ENCODE assay signal across 8 mouse cellular contexts in the genomic region with DNA sequence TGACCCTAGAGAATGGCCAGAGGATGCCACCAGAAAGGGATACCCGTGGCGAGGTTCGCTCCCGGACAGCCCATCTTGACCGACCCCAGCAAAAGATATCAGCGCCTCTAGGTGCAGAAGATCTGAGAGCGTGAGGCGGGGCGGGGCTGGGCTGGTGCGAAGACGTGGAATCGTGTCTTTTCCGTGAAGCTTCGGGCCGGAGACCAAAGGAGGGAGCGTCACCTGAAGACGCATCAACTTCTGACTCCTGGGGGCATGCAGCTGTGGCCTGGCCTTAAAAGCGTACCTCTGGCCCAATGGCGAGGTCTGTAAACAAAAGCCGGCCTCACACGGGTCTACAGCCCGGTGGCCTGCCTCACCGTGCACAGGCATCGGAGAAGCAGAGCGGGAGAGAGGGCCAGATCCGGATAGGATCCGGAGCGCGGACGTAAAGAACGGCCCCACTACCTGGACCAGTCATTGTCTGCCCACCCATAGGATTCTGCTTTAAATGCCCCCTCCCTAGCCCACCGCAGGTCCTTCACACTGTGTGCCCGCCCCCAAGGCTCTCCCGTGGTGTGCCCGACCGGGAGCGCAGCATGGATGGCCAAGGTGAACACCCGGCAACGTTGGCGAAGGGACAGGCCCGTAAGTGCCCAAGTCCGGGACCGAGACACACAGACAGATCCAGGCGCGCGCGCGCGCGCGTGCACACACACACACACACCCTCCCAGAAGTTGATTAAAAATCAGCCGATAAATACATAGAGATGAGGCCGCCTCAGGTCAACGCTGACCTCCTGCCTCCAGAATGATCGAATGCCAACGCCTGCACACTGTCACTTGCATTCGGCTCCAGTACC. TPM values are rescaled to one million over a fixed set of nuclear protein-coding genes. Genes with fewer than 3 reads are reported as not detected.
DNase-seq lines count a peak whose midpoint lies in the region; ATAC-seq and TF ChIP-seq lines count a peak whose summit lies in the region.

No protein-coding gene starts in this region.

- no peak for TF ChIP-seq CTCF in bone marrow macrophage, adult 2 months (IDR thresholded peaks at IDR 0.05; ENCODE audit: low read depth, low read length)

- no peaks in the 10 kb centered on the region for H3K27me3 ChIP-seq in embryonic facial prominence, embryonic 13.5 days
- peaks cover 15% of the 10 kb centered on the region; the same call in 1 of the 2 replicates for H3K27me3 ChIP-seq in lung, embryonic 15.5 days

- no peak for TF ChIP-seq POLR2A in bone marrow macrophage, adult 2 months (IDR thresholded peaks at IDR 0.05; ENCODE audit: borderline replicate concordance, low read depth, low read length)

- DNase-seq in CD8-positive naive resting alpha-beta T cell, adult 2 months (ENCODE audit: low read depth in 2 of 2, low spot score in 2 of 2) = peak; percentile 27 to 41
- peak; percentile 33 for DNase-seq in heart, postnatal 4 days
- DNase-seq in layer of hippocampus, adult 9-11 months = peak; percentile 58
- peak; percentile 72 for DNase-seq in retina, postnatal 1 day
- DNase-seq in thymus, postnatal 4 days = peak; percentile 77

- H3K36me3 ChIP-seq in embryonic facial prominence, embryonic 13.5 days = peaks cover 3% of the 10 kb centered on the region
- no peaks in the 10 kb centered on the region for H3K36me3 ChIP-seq in lung, embryonic 15.5 days

- no peaks in the 10 kb centered on the region for H3K9me3 ChIP-seq in embryonic facial prominence, embryonic 13.5 days
- no peaks in the 10 kb centered on the region for H3K9me3 ChIP-seq in lung, embryonic 15.5 days

- H3K27ac ChIP-seq in bone marrow macrophage, adult 2 months (ENCODE audit: insufficient read depth, low read depth, low read length) = no peak overlapping the region
- H3K27ac ChIP-seq in embryonic facial prominence, embryonic 13.5 days = peak overlapping the region; percentile 92
- H3K27ac ChIP-seq in lung, embryonic 15.5 days = no peak overlapping the region

- H3K4me1 ChIP-seq in bone marrow macrophage, adult 2 months (ENCODE audit: control insufficient read depth, insufficient read depth, low read length) = peaks cover 4% of the 10 kb centered on the region; the same call in 1 of the 2 replicates
- H3K4me1 ChIP-seq in embryonic facial prominence, embryonic 13.5 days = peaks cover 47% of the 10 kb centered on the region
- H3K4me1 ChIP-seq in lung, embryonic 15.5 days = peaks cover 23% of the 10 kb centered on the region

- peak overlapping the region; percentile 46 for H3K4me3 ChIP-seq in bone marrow macrophage, adult 2 months (ENCODE audit: insufficient read depth, low read length)
- H3K4me3 ChIP-seq in embryonic facial prominence, embryonic 13.5 days = peak overlapping the region; percentile 63
- peak overlapping the region; percentile 79 for H3K4me3 ChIP-seq in lung, embryonic 15.5 days

- H3K9ac ChIP-seq in embryonic facial prominence, embryonic 13.5 days = peak overlapping the region; percentile 85
- peak overlapping the region; percentile 65 for H3K9ac ChIP-seq in lung, embryonic 15.5 days

- peak overlapping the region; percentile 98 for H3K4me2 ChIP-seq in embryonic facial prominence, embryonic 13.5 days
- peak overlapping the region; percentile 96 for H3K4me2 ChIP-seq in lung, embryonic 15.5 days

- WGBS in embryonic facial prominence, embryonic 13.5 days = under 1% methylated on average over 57 of the region's 57 CpGs
- WGBS in lung, embryonic 15.5 days = under 1% methylated on average over 57 of the region's 57 CpGs

- ATAC-seq in embryonic facial prominence, embryonic 13.5 days (ENCODE audit: insufficient number of reproducible peaks, insufficient read depth, low FRiP score, low TSS enrichment, low read depth) = 0 out of 2 replicates have a peak, but pooled peaks have one; percentile 1
- ATAC-seq in lung, embryonic 15.5 days (ENCODE audit: borderline replicate concordance, extremely low read depth, low FRiP score, low TSS enrichment) = no peak; the same call in 1 of the 2 replicates

RNA-seq across cellular contexts. Expression of a gene that starts 0.8 kb away (rescaled TPM):
- polyA plus RNA-seq in bone marrow macrophage, adult 2 months (2012; ENCODE audit: insufficient read depth, insufficient read length, missing spikeins) = 18.2 and 21.4 TPM in 2 replicates
- polyA plus RNA-seq in embryonic facial prominence, embryonic 13.5 days (2015; fragmentation: Nextera tagmentation; extraction: Ambion mirVana) = 44.6 and 45.9 TPM in 2 replicates
- total RNA-seq in heart, postnatal 4 days (2021) = 10 to 100 TPM; 14.7 to 18.2 TPM
- 10.8 and 13.6 TPM in 2 replicates for polyA plus RNA-seq in lung, embryonic 15.5 days (2015; fragmentation: Nextera tagmentation; extraction: Ambion mirVana)
